Mouse (Mus musculus) liver, embryonic 14.5 days (tissue): ENCODE data around the gene Hpcal1. TPM values are rescaled to one million over a fixed set of nuclear protein-coding genes. Genes with fewer than 3 reads are reported as not detected.

Experiments
- ATAC-seq: fragments of 200-750 bp; cut with Nextera tagmentation; 2 replicates; pipeline ENCODE4 v1.8.0; 2017; ENCODE audit warnings: moderate number of reproducible peaks, mild to moderate bottlenecking, moderate library complexity; ENCODE audit not compliant: insufficient read depth
- DNase-seq, 3 experiments: peaks; one replicate each; pipeline ENCODE4 v3.0.0-alpha.2; 2012 to 2013; ENCODE audit warnings: low read depth in 3 of 3, low spot score in 3 of 3
- H3K27ac ChIP-seq: fragments of 300-500 bp; sonication (generic); 2 replicates; pipeline ENCODE4 v1.5.1; 2014; ENCODE audit warnings: moderate library complexity, mild to moderate bottlenecking, control low read depth, inconsistent platforms
- H3K27me3 ChIP-seq: fragments of 300-500 bp; sonication (generic); 2 replicates; pipeline ENCODE4 v1.6.1; 2014; ENCODE audit warnings: mild to moderate bottlenecking, low read length, moderate library complexity; ENCODE audit not compliant: control insufficient read depth, insufficient read depth
- H3K36me3 ChIP-seq: fragments of 300-500 bp; sonication (generic); replicated peaks from 2 replicates; pipeline ENCODE4 v1.6.1; 2014; ENCODE audit warnings: low read depth; ENCODE audit not compliant: control insufficient read depth, insufficient read depth
- H3K4me1 ChIP-seq, 2 experiments: fragments of 200-500 bp in 1 of 2; fragments of 300-500 bp in 1 of 2; sonication (generic) in 1 of 2; replicated peaks; 2 replicates each; pipeline ENCODE4 v1.6.1; 2012 to 2014; ENCODE audit warnings: antibody characterized with exemption in 1 of 2, inconsistent platforms in 1 of 2, low read length in 1 of 2; ENCODE audit not compliant: control insufficient read depth in 2 of 2, insufficient read depth in 2 of 2
- H3K4me2 ChIP-seq: fragments of 300-500 bp; sonication (generic); 2 replicates; pipeline ENCODE4 v1.6.1; 2014; ENCODE audit warnings: low read depth, mild to moderate bottlenecking, control low read depth, moderate library complexity
- H3K4me3 ChIP-seq, 2 experiments: fragments of 200-500 bp in 1 of 2; fragments of 300-500 bp in 1 of 2; sonication (generic) in 1 of 2; 2 replicates each; pipeline ENCODE4 v1.5.1; 2012 to 2014; ENCODE audit warnings: low read depth in 2 of 2, low read length in 2 of 2, mild to moderate bottlenecking in 2 of 2, control low read depth in 1 of 2, inconsistent platforms in 1 of 2, moderate library complexity in 1 of 2; ENCODE audit not compliant: insufficient read depth in 1 of 2
- H3K9ac ChIP-seq: fragments of 300-500 bp; sonication (generic); replicated peaks from 2 replicates; pipeline ENCODE4 v1.6.1; 2014; ENCODE audit warnings: mild to moderate bottlenecking, control low read depth, moderate library complexity
- H3K9me3 ChIP-seq: fragments of 300-500 bp; sonication (generic); 2 replicates; pipeline ENCODE4 v1.6.1; 2016; ENCODE audit warnings: low read length, mixed read lengths; ENCODE audit not compliant: control insufficient read depth
- CTCF ChIP-seq: IDR thresholded peaks from 2 replicates; pipeline ENCODE4 v1.5.1; 2016; ENCODE audit warnings: antibody characterized with exemption, low read depth, control low read depth
- EP300 ChIP-seq: IDR thresholded peaks from 2 replicates; pipeline ENCODE4 v1.6.1; 2016; ENCODE audit warnings: antibody characterized with exemption, low read depth
- WGBS: fragments of 180-500 bp; shearing (Covaris S2); extraction: QIAGEN DNeasy Blood & Tissue Kit; methylation state at CpG from one replicate; pipeline ENCODE4 v1.1.7; 2014; ENCODE audit not compliant: insufficient replicate concordance; 5-methylcytosine and 5-hydroxymethylcytosine counted together
- polyA plus RNA-seq, 2 experiments: library from polyadenylated mRNA; depleted of rRNA in 1 of 2; stranded (reverse) in 1 of 2; unstranded in 1 of 2; fragments of >200 nt; fragmentation: Nextera tagmentation in 1 of 2; extraction: Ambion mirVana in 1 of 2; gene quantifications; 2 replicates each; pipeline versions ENCODE4 v1.2.1 to v1.2.3; 2012 to 2014

Gene Hpcal1
- polyA plus RNA-seq, 2 experiments, result 13.6 to 16.6 TPM

- H3K9ac ChIP-seq, result no peak overlapping the region
- H3K4me1 ChIP-seq, result no peaks in the 10 kb centered on the region
- no peak overlapping the region for H3K27ac ChIP-seq
- no peak overlapping the region for H3K4me2 ChIP-seq
- no peak for TF ChIP-seq EP300
- TF ChIP-seq CTCF, result no peak
- no peaks in the 10 kb centered on the region for H3K27me3 ChIP-seq
- H3K4me3 ChIP-seq, result no peak overlapping the region
- ATAC-seq (no peak), DNase-seq (no peak)
- 52% methylated on average over 1 of the region's 1 CpGs for WGBS
- H3K36me3 ChIP-seq, result no peaks in the 10 kb centered on the region
- no peaks in the 10 kb centered on the region for H3K9me3 ChIP-seq
Measured at GRCm38 (mm10) chr12:17684315-17684714, 6.3 kb upstream of the Hpcal1 start.

GRCm38 (mm10) chr12:17686116-17686515, 4.5 kb upstream of the Hpcal1 start:
- H3K36me3 ChIP-seq, result no peaks in the 10 kb centered on the region
- no peak overlapping the region for H3K4me3 ChIP-seq
- H3K27me3 ChIP-seq, result peaks cover 3% of the 10 kb centered on the region; the same call in 1 of the 2 replicates
- whole genome bisulfite sequencing, result 53% methylated on average over 2 of the region's 2 CpGs
- DNase-seq (no peak), ATAC-seq (no peak)
- no peak overlapping the region for H3K4me2 ChIP-seq
- H3K9me3 ChIP-seq, result no peaks in the 10 kb centered on the region
- peaks cover 0 to 6% of the 10 kb centered on the region in 2 experiments; a peak in 2 of 4 replicates for H3K4me1 ChIP-seq
- no peak overlapping the region for H3K9ac ChIP-seq
- no peak for TF ChIP-seq EP300
- TF ChIP-seq CTCF, result no peak
- H3K27ac ChIP-seq, result no peak overlapping the region

GRCm38 (mm10) chr12:17688913-17689312, 1.7 kb upstream of the Hpcal1 start:
- WGBS, result 87% methylated on average over 3 of the region's 3 CpGs
- DNase-seq, result no peak
- H3K27ac ChIP-seq, result no peak overlapping the region
- no peaks in the 10 kb centered on the region for H3K9me3 ChIP-seq
- H3K4me1 ChIP-seq, result peaks cover 0 to 6% of the 10 kb centered on the region in 2 experiments; a peak in 2 of 4 replicates
- no peak overlapping the region for H3K4me3 ChIP-seq
- H3K4me2 ChIP-seq, result no peak overlapping the region
- TF ChIP-seq CTCF (no peak), EP300 (no peak)
- no peak for ATAC-seq
- no peaks in the 10 kb centered on the region for H3K36me3 ChIP-seq
- H3K9ac ChIP-seq, result no peak overlapping the region
- H3K27me3 ChIP-seq, result peaks cover 14% of the 10 kb centered on the region

GRCm38 (mm10) chr12:17689931-17690563, 609 bp upstream of the Hpcal1 start:
- Histone ChIP-seq H3K4me2 (peak overlapping the region; percentile 89), H3K4me1 (peaks cover 0 to 10% of the 10 kb centered on the region in 2 experiments; a peak in 2 of 4 replicates), H3K4me3 (peak overlapping the region; percentile 66 to 89), H3K36me3 (no peaks in the 10 kb centered on the region), H3K27me3 (peaks cover 14% of the 10 kb centered on the region), H3K9ac (no peak overlapping the region), H3K9me3 (no peaks in the 10 kb centered on the region), H3K27ac (no peak overlapping the region)
- DNase-seq (peak in 2 of 3 experiments; percentile 40 to 42), ATAC-seq (peak; percentile 88)
- WGBS, result 6% methylated on average over 20 of the region's 20 CpGs
- no peak for TF ChIP-seq EP300
- TF ChIP-seq CTCF, result no peak

GRCm38 (mm10) chr12:17691320-17691876, 742 bp downstream of the Hpcal1 start:
- Histone ChIP-seq H3K4me1 (peaks cover 0 to 10% of the 10 kb centered on the region in 2 experiments; a peak in 2 of 4 replicates), H3K9me3 (no peaks in the 10 kb centered on the region), H3K27me3 (peaks cover 14% of the 10 kb centered on the region), H3K27ac (no peak overlapping the region), H3K4me3 (peak overlapping the region; percentile 55 to 66), H3K9ac (peak overlapping the region; percentile 41), H3K4me2 (peak overlapping the region; percentile 89), H3K36me3 (no peaks in the 10 kb centered on the region)
- TF ChIP-seq EP300 (no peak), CTCF (no peak)
- ATAC-seq (no peak), DNase-seq (no peak)
- under 1% methylated on average over 30 of the region's 30 CpGs for WGBS
